Mouse (Mus musculus): ENCODE measurements around the gene Ccdc110. TPM values are rescaled to one million over a fixed set of nuclear protein-coding genes. Genes with fewer than 3 reads are reported as not detected.

Gene Ccdc110
- polyA plus RNA-seq, 2 experiments from 2014 or later, result not detected

- ATAC-seq, result no peak
Measured at GRCm38 (mm10) chr8:45986665-45987064, 52.2 kb downstream of the Ccdc110 start.

GRCm38 (mm10) chr8:45988189-45988588, 53.8 kb downstream of the Ccdc110 start:
- no peak for ATAC-seq

GRCm38 (mm10) chr8:45990631-45991310, 56.4 kb downstream of the Ccdc110 start:
- ATAC-seq, result no peak

Other genes with a start within 250 kb of the Ccdc110 start
- not detected for gene Pdlim3, start 49.2 kb upstream of the Ccdc110 start, polyA plus RNA-seq (2017; shearing (Covaris generic))
- 1 to 10 TPM; 1.0 to 1.2 TPM for gene 1700029J07Rik, start 40.6 kb downstream of the Ccdc110 start, polyA plus RNA-seq (2017; shearing (Covaris generic))
- 10 to 100 TPM; 61.5 to 66.8 TPM for gene Ufsp2, start 40.9 kb downstream of the Ccdc110 start, polyA plus RNA-seq (2017; shearing (Covaris generic))
- under 1 TPM in 1 of 2 experiments, not detected in 1; 0.62 TPM for gene Lrp2bp, start 64.7 kb downstream of the Ccdc110 start, polyA plus RNA-seq (2017; shearing (Covaris generic))
- gene Ankrd37, start 71.1 kb downstream of the Ccdc110 start, polyA plus RNA-seq (2017; shearing (Covaris generic)), result 10 to 100 TPM; 11.8 to 13.0 TPM
- 10 to 100 TPM; 31.5 to 38.2 TPM for gene Cfap97, start 217.2 kb downstream of the Ccdc110 start, polyA plus RNA-seq (2017; shearing (Covaris generic))
- 1 to 10 TPM; 7.9 to 8.4 TPM for gene Snx25, start 217.5 kb downstream of the Ccdc110 start, polyA plus RNA-seq (2017; shearing (Covaris generic))